Mouse (Mus musculus) bone marrow, adult 2 months (tissue): Measurements from ENCODE around the gene Lbx1.

Source experiments
- CTCF ChIP-seq: fragments of 200-500 bp; IDR thresholded peaks from 2 replicates; pipeline ENCODE4 v1.5.1; 2011; ENCODE audit warnings: low read length, control low read depth; ENCODE audit not compliant: control insufficient read depth, insufficient read depth
- POLR2A ChIP-seq: fragments of 200-500 bp; IDR thresholded peaks from 2 replicates; pipeline ENCODE4 v1.6.1; 2011; ENCODE audit warnings: low read depth, mild to moderate bottlenecking, control low read depth, low read length, borderline replicate concordance; ENCODE audit not compliant: control insufficient read depth

DNA sequence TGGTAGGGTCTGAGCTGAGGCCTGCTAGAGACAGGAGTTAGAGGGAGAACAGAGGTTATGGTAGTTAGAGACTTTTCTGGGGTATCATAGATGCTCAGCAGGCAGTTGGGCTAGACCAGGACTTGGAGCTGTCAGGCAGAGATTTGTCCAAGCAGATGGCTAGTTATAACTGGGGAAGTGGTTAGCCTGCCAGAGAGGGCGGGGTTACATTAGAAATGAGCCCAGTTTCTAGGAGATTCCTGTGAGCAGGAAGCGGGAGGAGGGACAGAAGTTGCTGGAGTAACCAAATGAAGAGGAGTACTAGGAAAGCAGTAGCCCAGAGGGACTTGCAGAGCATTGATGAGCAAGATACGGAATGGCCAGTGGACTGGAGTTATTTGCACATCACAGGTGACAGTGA lies 16.8 kb upstream of the Lbx1 start:
- TF ChIP-seq POLR2A = no peak
- no peak for TF ChIP-seq CTCF
